Mouse (Mus musculus) urinary bladder, postnatal 36 days (tissue): Measurements from ENCODE around the gene BC051665.

Source experiments
- DNase-seq, 2 experiments: peaks; one replicate each; pipeline ENCODE4 v3.0.0; 2022; ENCODE audit warnings: low spot score in 2 of 2, mixed read lengths in 1 of 2

The BC051665 gene

DNA sequence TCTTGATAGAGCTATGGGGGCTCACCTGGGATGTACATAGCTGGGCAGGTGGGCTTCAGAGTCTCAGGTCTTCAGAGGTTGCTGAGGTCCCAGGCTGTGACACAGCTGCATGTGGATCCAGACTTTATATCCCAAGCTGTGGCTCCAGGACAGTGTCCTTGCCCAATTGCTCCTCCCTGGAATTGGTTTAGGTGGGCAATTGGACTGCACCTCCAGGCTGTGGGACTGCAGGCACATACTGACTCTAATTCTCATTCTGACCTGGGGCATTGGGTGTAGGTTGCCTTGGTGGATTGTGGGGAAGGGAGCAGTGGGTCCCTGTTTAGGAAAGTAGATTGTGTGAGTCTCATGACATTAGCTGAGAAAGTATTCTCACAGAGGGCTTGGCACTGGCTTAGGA is at the start of gene BC051665:
Gene BC051665 (minus strand): TSS at position 101 of the 400 bp plus-strand sequence.
- no peak for DNase-seq

DNA sequence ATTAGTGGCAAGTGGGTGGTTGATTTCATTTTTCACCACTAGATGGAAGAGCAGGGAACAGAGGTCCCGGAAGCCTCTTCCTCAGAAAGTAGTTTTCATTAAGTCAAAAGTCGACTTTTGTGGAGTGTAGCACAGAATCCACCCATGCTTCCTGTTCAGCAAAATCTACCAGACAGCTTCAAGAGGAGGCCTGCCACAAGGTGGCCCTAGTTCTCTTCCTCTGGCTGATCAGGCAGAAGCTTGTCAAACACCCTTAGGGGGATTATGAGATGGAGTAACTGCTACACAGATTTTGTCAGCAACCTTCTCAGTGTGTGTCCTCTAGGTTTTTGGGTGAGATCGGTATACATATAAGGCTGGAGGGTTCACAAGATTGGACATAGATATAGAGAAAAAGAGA is 39.9 kb upstream of the BC051665 start:
- DNase-seq = peak in 1 of 2 experiments; percentile 18

DNA sequence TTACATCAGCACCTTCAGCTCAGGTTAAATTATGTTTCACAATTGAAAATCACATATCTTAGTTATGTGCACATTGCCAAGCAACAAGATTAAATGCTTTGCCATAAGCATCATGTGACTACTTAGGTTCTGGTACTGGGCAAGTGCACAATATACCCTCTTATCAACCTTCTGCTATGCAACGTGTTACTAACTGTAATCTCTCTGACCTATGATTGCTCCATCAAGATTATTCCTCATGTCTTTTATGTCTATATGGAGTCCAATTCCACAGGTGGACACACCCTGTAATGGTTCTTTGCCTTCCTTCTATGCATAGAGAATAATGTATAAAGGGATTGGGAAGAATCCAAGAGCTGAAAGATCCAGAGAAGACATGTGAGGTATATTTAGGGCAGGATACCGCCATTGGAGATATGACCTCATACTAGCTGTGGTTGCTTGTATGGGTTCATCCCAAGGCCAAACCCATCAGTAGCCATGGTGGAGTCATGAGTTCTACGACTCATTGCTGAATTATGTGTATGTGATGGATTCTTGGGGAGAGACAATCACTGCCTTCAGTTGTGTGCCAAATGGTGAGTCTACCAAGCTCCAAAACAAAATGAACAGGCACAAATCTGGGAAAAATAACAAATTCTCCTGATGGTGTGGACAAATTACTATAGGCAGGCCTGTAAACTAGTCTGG is 34.5 kb upstream of the BC051665 start:
- no peak for DNase-seq

DNA sequence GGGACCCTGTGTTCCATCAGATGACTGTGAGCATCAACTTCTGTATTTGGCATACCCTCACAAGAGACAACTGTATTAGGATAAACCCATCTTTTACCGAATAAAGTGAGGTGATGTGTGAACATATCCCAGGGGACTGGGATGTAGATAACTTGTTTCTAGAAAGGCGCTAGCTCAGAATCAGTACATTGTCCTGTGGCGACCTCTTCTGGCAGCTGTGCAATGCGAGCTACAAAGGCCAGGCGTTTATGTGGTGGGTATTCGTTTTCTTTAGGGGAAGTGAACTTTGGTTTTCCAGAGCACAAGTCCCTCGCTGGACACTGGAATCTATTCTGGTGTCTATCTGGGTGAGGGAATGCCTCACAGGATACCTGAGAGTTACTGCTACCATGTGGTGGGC is 33.3 kb upstream of the BC051665 start:
- peak; percentile 22 to 27 for DNase-seq

DNA sequence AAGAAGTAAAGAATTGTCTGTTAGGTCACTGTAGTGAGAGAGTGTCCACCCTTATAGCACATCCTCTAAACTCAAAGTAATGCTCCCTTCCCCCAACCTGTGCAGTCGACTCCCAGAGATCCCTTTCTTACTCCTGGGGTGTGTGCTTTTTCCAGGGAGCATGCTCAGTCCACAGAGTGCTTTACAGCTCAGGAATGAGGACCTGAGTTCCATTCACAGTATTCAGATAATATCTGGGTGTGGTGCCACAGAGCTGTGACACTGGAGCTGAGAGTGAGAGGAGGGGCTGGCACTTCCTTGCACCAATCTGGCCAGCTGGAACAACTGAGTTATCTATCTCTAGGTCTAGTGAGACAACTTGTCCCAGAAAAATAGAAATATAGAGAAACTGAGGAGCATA is 27.6 kb upstream of the BC051665 start:
- DNase-seq = no peak

DNA sequence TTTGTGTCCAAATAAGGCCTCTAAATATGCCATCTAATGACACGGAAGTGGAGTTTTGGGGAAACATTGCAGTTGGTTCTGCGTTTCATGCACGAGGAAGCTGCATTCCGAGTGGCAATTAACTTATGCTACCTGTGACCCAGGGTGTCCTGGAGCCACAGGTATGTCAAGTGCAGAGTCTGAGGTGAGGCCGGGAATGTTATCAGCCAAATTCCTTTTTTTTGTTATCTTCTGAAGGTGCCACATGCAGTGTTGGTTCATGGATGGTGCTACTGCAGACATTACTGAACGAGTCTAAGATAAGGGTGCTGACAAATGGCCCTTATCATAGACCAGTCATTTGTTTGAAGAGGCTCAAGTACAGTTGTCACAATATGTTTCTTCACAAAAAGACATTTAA is 26.6 kb upstream of the BC051665 start:
- DNase-seq = no peak

DNA sequence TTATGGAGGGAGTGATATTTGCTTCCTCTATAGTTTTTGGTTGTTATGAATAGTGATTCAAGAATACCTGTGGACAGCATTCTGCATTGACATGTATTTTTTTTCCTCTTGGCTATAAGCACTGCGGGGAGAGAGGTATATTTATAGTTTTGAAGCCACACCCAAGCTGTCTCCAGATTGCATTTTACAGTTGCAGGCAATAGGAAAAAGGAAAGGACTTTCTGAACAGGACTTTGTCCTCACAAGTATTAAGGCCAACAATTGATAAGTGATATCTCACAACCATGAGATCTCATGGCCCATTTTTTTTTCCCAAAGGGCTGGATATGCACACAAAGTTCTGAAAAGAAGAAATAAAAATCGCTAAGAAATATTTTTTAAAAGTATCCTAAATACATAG is 23.5 kb upstream of the BC051665 start:
- DNase-seq = no peak

DNA sequence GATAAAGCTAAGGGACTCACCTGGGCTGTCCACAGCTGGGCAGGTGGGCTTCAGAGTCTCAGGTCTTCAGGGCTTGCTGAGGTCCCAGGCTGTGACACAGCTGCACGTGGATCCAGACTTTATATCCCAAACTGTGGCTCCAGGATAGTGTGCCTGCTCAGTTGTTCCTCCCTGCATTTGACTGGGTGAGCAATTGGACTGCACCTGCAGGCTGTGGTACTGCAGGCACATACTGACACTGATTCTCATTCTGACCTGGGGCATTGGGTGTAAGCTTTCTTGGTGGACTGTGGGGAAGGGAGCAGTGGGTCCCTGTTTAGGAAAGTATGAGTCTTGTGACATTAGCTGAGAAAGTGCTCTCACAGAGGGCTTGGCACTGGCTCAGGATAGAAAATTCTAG is 16.6 kb upstream of the BC051665 start, which contains the start of gene Ctsll3:
Gene Ctsll3 (minus strand): TSS at position 101 of the 400 bp plus-strand sequence.
- DNase-seq = no peak

DNA sequence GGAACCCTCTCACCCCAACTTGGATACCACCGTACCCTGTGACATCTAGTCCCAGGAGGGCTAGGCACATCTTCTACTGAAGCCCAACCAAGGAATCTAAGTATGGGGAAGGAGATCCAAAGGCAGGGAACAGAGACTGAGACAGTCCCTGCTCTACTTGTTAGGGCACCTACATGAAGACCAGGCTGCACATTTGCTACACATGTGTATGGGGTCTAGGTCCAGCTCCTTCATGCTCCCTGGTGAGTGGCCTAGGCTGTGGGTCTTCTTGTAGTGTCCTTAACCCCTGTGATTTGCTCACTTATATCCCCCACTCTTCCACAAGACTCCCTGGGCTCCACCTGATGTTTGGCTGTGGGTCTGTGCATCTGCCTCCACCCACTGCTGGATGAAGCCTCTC is 3.3 kb upstream of the BC051665 start:
- DNase-seq = no peak

DNA sequence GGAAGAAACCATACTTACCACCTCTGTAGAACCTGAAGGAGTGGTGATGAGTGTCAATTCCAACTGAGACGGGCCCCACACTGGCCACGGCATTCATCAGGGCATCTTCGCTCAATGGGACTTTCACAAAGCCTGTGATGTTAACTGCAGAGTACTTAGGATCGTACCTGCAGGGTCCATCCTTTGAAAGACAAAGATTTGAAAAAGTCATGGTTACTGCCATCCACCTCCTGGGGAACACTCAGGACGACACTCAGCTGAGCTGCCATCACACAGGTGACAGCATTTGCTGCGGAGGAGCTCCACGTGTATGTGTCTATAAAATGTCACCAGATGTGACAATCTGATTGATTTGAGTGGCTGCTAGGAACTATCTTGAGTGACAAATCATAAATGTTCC is 2.9 kb downstream of the BC051665 start:
- DNase-seq = no peak

DNA sequence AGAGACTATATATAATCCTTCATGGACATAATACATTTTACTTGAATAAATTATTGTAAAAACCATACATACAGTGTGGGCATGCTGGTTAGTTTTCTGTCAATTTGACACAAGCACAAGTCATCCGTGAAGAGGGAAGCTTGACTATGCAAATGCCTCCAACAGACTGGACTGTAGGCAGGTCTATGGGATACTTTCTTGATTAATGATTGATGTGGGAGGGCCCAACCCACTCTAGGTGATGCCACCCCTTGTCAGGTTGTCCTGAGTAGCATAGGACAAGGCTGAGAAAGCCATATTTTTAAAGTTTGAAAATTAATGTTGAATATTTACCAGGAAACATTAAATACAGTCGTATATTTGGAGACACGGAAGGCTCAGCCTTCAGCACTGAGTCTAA is 5.6 kb downstream of the BC051665 start:
- DNase-seq = no peak

DNA sequence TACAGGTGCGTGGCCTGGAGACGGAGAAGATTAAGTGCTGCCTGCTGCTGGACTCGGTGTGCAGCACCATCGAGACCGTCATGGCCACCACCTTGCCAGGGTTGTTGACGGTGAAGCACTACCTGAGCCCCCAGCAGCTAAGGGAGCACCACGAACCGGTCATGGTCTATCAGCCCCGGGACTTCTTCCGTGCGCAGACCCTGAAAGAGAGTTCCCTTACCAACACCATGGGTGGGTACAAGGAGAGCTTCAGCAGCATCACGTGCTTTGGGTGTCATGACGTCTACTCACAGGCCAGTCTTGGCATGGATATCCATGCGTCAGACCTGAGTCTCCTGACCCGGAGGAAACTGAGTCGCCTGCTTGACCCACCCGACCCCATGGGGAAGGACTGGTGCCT is 25.0 kb downstream of the BC051665 start:
- no peak for DNase-seq

DNA sequence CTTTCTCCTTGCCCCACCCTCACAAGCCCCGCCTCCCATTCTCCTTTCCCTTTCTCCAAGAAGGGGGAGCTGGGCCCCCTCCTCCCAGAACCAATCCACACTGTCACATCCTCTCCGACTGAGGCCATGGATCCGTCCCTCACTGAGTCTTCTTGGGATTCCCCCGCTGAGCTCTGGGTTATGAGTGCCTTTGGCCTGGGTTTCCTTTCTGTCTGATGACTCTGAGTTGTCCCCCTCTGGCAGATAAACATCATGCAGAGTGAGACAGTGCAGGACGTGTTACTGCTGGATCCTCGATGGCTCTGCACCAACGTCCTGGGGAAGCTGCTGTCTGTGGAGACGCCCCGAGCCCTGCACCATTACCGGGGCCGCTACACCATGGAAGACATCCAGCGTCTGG is 25.8 kb downstream of the BC051665 start:
- DNase-seq = no peak

DNA sequence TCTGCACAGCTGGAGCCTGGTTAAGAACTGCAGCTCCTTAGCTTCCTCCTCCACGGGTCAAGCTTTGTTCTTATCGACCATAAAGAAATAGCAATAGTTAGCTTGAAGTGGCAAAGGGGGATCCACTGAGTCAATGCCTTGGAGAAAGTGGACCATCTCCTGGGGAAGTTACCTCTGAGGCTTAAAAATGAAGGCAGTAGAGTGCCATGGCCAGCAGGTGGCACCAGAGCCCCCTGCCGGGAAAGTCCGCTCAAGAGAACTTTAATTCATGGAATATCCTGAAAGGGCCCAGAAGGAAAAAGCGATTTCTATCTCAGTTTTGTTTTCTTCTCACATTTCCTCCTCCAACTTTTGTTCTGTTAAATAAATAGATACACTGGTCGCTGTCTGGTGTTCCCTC is 27.0 kb downstream of the BC051665 start:
- no peak for DNase-seq

DNA sequence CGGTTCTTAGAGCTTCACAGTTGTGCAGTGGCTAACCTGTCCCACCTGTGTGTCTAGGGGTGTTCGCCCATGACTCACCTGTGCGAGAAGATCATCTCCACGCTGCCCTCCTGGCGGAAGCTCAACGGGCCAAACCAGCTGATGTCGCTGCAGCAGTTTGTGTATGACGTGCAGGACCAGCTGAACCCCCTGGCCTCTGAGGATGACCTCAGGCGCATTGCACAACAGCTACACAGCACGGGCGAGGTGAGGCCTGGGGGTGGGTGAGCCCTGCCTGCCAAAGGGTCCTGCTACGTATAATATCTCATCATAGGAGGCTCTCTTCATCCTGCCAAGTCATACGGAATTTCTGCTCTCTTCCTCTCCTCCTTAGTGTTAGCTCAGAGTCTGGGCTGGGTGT is 28.9 kb downstream of the BC051665 start:
- no peak for DNase-seq

DNA sequence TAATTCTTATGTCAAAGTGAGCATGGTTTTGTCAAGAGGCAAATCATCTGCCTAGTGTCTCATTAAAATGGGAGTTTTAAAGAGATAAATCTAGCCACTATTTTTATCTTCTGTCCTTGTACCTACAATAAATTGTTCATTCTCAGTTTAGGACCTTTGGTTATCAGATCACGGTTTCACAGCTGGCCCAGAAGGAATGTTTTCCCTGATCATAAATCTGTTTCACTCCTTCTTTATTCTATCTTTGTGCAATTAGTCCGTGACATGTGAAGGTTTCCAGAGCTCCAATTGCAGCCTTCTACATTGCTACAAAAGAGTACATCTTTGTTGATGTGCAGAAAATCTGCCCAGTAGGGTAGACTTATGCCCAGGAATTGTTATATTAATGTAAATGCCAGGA is 30.9 kb downstream of the BC051665 start:
- no peak for DNase-seq

DNA sequence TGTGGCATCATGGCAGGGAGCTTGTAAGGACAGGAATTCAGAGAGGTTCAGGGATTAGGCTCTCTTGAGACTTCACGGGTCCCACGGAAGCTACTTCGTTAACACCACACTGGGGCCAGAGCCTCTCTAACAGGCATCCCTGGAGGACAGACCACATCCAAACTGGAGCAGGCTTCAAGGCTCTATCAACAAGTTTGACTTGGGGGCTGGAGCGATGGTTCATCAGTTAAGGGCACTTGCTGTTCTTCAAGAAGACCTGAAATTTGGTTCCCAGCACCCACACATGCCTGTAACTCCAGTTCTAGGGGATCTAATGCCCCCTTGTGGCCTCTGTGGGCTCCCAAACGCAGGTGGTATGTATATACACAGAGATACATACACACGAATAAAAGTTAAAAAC is 32.9 kb downstream of the BC051665 start:
- no peak for DNase-seq

DNA sequence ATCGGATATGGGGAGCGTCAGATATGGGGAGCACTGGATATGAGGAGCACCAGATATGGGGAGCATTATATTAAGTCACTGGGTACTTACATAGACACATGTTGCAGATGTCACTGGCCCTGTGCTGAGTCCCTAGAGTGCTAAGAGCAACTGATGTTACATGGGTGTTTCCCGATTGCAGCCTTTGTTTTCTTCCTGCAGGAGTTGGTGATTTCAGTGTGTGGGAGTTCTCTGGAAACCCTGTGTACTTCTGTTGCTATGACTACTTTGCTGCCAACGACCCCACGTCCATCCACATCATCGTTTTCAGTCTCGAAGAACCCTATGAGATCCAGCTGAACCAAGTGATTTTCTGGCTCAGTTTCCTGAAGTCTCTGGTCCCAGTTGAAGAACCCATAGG is 35.2 kb downstream of the BC051665 start:
- DNase-seq = no peak

DNA sequence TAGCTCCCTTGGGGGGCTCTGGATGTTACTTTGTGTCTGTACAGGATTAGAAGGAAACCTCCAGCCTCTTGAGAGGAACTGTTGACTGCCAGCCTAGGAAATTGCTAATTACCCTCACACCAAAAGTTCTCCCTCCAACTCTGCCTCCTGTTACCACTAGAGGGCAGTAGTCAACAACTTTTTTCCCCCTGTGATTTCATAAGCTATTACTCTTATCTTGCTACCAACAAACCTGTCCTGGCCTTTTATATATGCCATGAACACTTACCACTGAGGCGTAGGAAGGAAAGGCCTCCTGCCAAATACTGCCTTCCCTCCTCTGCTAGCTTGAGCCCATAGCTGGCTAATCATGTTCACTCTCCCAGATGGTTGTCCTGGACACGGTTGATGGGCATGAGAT is 37.6 kb downstream of the BC051665 start:
- DNase-seq = no peak

DNA sequence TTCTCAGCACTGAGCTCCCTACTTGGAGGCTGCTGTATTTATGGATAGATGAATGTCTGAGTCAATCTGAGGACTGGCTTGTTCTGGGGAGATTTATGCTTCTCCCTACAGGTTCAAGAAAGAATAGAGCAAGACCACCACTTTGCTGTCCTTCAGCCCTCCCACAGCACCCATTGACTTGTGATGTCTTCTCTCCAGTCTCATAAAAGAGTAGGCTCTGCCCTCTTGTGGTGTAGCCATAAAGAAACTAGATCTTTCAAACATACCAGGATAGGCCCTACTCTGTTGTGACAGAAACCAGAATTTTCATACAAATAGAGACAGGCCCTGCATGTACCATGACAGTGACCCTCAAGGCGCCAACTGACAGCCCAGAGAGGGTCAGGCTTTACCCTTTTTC is 39.0 kb downstream of the BC051665 start:
- no peak for DNase-seq

DNA sequence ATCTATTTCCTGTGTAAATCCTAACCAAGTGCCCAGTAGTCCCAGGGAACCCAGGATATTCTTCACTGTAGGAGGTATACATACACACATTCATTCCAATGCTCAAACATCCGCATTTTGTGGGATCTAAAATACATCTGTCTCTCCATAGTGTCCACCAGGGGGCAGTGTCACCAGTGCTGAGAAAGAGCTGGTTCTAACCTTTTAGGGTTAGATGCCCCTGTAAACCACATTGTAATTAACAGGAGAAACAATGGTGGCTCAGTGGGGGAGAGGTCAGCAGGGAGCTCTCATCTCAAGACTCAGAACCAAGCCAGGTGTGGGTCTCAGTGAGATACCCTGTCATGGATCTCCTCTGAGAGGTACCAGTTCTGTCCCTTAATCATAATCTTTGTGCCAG is 39.9 kb downstream of the BC051665 start:
- DNase-seq = no peak

DNA sequence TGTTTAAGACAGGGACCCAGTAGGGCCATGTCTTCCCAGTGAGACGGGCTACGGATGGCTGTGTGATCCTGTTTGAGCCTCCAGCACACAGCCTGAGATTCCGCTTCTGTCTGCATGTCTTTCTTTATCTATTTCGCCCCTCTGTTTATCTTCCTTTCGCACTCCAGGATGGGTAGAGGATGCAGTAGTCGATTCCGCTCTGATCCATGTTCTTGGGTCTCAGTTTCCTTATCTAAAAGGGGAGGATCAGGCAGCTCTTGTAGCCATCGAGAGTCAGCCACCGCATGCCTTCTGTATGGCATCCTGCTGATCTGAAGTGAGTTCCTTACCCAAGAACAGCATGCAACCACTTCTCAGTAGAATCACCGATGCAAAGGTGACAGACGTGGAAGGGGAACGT is 40.8 kb downstream of the BC051665 start:
- DNase-seq = no peak

DNA sequence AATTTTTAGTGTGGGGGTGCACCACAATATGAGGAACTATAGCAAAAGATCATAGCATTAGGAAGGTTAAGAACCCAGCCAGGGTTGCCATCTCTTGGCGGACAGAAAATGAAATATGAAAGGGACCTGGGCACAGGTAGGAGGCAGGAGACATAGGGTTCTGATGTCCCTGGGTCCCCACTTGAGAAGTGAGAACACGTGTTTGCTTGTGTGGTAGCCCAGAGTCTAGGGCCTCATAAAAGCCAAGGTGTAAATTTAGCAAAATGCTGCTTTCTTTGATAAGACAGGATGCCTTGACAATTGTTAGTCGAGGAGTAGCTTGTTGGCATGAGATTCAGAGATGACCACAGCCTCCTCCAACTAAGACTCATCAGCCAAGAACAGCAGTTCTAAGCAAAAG is 41.4 kb downstream of the BC051665 start:
- no peak for DNase-seq

DNA sequence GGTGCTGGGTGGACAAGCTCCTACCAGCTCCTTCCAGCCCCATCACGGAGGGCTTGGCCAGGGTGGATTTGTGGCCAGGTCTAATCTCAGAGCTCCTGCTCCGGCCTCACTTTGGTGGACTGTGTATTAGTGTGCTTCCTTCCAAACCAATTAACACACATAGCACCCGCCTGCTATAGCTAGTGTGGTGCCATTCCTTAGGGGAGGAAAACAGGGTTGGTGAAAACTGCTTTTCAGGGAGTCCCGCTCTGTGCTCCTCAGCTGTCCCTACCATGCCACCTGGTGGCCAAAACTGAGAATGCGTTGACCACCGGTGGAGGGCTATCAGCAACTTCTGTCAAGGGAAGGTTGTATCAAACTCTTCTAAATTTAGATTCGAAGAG is 42.1 kb downstream of the BC051665 start:
- peak; percentile 75 to 80 for DNase-seq
